Mouse (Mus musculus): Measurements from ENCODE around the gene Fam72a. TPM values are rescaled to one million over a fixed set of nuclear protein-coding genes. Genes with fewer than 3 reads are reported as not detected.

Fam72a gene
- total RNA-seq, 2 experiments from 2014 or later: 1.1 to 1.2 TPM

- DNase-seq: no peak
- intact Hi-C loops (cut with DNase I): no loop called here
These were observed 42.0 kb downstream of the Fam72a start for GRCm38 (mm10) chr1:131569721-131570120.

DNA sequence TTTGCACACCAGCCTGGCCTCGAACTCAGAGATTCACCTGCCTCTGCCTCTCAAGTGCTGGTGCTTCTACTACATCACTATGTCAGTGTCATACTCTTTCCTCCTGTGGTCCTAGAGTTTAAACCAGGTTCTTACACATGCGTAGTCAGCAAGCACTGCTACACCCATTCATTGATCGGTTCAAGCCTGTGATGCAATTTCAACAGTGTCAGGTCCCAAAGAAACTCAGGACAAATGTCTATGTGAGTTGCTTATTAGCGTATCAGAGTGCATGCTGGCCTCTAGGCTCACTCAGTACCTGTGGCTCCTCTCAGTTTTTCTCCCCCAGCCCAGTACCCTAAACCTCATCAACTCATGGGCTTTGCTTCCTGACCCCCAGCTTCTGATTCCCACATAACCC, 42.7 kb downstream of the Fam72a start:
- DNase-seq: no peak
- intact Hi-C loops (cut with DNase I): no loop called here

- intact Hi-C loops (cut with DNase I): no loop called here
- DNase-seq: no peak
These were observed 46.0 kb downstream of the Fam72a start for GRCm38 (mm10) chr1:131573721-131574120.

DNA sequence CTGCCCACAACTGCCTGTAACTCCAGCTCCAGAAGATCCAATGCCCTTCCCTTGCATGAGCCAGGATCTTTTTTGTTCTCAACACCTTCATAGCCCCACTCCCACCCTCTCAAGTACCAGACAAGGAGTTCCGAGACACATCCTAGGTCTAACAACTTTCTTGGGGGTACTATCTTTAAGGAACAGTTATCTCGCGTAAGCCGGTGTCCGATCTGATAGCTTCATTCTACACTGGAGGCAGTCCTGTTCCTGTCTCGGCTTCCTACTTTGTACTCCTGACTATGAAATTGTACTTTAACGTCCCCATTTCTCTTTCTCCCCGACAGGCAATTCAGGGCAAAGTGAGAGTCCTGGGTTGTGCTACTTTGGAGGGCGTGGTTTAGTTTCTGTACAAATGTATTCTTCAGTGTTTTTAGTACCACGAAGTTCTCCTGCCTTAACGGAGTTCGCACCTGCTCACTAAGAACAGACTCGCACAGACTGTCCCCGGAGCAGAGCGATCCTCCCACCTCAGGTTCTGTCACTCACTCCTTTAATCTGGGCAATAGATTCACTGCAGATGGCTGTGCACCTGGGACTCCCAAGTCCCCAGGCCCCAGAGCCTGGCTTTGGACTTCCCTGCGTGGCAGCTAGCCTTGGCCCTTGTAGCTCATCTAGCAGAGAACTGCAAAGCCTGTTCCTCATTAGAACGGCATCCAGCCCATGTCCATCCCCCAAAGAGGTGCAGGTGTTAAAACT, 51.4 kb downstream of the Fam72a start:
- DNase-seq: no peak
- intact Hi-C loops (cut with DNase I): no loop called here

- intact Hi-C loops (cut with DNase I): no loop called here
- no peak for DNase-seq
These were observed 52.7 kb downstream of the Fam72a start for GRCm38 (mm10) chr1:131580389-131580788.

- no peak for DNase-seq
- intact Hi-C loops (cut with DNase I): no loop called here
These were observed 55.9 kb downstream of the Fam72a start for GRCm38 (mm10) chr1:131583598-131583997.

DNA sequence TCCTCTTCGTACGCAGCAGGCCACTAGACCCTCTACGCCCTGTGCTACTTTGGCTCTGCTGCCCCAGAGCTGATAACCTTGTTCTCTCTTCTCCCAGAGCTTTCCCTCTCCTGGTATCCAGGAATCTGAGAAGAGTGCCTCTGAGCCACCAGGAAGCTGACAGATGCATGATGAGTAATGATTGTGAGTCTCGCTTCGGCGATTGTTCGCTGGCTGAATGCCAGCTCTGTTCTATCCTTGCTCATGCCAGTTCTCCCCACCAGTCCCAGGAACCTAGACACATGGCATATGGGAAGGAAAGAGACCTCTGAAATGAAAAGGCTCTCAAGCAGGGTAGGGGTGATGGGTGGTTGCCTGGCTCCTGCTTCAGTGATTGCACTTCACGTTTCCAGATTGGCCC, 59.1 kb downstream of the Fam72a start:
- no peak for DNase-seq
- intact Hi-C loops (cut with DNase I): no loop called here

Small RNA genes lying within 50 kb of the gene (microRNA-seq; reads per million reads assigned to microRNA genes)
- 0 reads per million in 2 experiments for gene Gm24273

Other genes with a start within 250 kb of the Fam72a start
- gene Ikbke, start 248.3 kb upstream of the Fam72a start, total RNA-seq (2021): 1 to 10 TPM; 2.9 to 3.1 TPM
- 10 to 100 TPM; 34.2 to 36.0 TPM for gene Srgap2, start 551 bp upstream of the Fam72a start, total RNA-seq (2021)
- gene Avpr1b, start 71.3 kb downstream of the Fam72a start, total RNA-seq (2021): not detected
- 1 to 10 TPM; 1.1 to 2.1 TPM for gene Ctse, start 110.4 kb downstream of the Fam72a start, total RNA-seq (2021)
- gene Rab7b, start 160.8 kb downstream of the Fam72a start, total RNA-seq (2021): 1 to 10 TPM; 4.0 to 5.9 TPM
- not detected for gene Slc26a9, start 216.1 kb downstream of the Fam72a start, total RNA-seq (2021)

All from heart, postnatal 10 days (tissue).